Mouse (Mus musculus): ENCODE measurements around the gene Map7.

The Map7 gene

GRCm38 (mm10) chr10:20287369-20287768, 139.1 kb downstream of the Map7 start:
- no peak for DNase-seq (ENCODE audit: low spot score)

DNA sequence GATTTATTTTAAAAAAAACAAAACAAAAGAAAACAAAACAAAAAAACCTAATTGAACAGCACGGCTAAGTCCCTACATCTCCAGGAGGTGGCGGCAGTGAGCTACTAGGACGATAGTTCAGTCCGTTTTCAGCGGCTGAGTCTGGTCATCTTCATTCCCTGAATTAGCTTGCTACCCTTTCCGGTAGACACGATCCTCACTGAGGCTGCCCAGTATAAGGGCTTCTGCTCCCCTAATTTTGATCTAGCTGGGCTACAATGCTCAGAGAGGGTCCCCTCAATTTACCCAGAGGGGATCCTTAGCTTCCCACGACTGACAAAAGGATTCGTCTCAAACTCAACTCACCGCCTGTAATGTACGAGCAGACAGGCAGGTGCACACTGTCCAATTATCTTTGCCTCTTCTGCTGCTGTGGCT, 142.2 kb downstream of the Map7 start:
- no peak for DNase-seq (ENCODE audit: low spot score)

GRCm38 (mm10) chr10:20295961-20296360, 147.7 kb downstream of the Map7 start:
- no peak for DNase-seq (ENCODE audit: low spot score)

- DNase-seq (ENCODE audit: low spot score): no peak
These were observed 150.1 kb downstream of the Map7 start for GRCm38 (mm10) chr10:20298152-20298920.

- DNase-seq (ENCODE audit: low spot score): no peak
These were observed 150.8 kb downstream of the Map7 start for GRCm38 (mm10) chr10:20299114-20299513.

GRCm38 (mm10) chr10:20310969-20311769, 162.9 kb downstream of the Map7 start:
- no peak for DNase-seq (ENCODE audit: low spot score)

DNA sequence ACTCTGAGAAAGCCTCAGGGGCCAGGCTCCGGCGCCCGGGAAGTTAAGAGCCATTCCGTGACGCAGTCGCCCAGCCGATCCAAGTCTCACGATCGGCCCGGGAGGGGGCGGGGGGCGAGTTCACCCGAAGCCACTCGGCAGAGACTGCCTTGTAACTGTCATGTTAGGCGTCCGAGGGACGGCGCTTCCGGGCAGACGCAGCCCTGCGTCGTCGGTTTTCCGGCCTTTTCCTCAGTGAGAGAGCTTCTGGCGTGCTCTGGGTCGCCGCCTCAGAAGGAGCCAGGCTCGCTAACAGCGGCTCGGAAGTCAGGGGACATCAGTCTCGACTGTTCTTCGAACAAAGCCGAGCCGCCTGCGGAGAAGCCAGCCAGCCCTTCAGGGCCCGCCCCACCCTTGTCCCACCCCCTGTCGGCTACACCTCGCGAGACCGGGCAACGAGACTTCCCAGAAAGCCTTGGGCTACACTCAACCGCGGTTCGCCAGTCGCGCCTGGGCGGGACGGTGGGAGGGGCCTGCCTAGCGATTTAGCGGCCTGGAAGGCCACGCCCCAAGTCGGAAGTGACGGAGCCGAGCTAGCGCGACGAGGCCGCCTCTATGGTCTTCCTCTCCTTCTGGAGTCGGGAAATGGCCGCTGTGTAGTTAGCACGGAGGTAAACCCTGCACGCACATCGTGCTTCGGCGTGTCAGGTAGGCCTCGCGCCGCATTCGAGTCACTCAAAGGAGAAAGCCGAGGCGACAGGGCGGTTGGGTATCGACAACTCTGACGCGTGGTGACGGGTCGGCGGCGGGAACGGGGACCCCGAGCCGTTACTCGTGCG, 163.9 kb downstream of the Map7 start, which contains the start of gene Bclaf1:
Gene Bclaf1 (plus strand): TSS at position 552 of the 818 bp plus-strand sequence.
- DNase-seq (ENCODE audit: low spot score): peak; percentile 92

GRCm38 (mm10) chr10:20312736-20313301, 164.5 kb downstream of the Map7 start:
- peak; percentile 56 for DNase-seq (ENCODE audit: low spot score)

DNA sequence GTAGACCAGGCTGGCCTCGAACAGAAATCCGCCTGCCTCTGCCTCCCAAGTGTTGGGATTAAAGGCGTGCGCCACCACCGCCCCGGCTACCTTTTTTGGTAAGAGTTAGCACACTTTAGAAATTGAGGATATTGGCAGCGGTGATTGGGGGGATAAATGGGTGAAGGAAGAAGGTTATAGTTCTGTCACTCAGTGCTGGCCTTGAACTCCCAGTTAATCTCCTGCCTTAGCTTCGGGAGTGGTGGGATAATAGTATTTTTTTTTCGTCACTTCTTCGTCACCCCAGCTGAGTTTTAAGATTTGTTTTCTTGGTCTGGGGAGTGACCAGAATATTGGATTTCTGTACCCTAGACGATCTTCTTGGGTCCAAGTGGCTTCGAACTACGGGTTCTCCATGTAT, 165.2 kb downstream of the Map7 start:
- no peak for DNase-seq (ENCODE audit: low spot score)

- no peak for DNase-seq (ENCODE audit: low spot score)
These were observed 165.7 kb downstream of the Map7 start for GRCm38 (mm10) chr10:20313941-20314340.

DNA sequence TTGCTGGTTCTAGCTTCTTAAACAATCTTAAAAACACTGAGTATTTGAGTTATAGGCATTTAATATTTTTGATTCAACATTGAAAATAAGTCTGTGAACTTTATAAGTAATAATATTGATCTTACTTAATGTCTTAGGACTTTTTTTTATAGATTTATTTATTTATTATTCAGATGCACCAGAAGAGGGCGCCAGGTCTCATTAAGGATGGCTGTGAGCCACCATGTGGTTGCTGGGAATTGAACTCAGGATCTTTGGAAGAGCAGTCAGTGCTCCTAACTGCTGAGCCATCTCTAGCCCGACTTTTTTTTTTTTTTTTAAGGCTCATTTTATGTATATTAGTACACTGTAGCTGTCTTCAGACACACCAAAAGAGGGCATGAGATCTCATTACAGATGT, 166.5 kb downstream of the Map7 start:
- no peak for DNase-seq (ENCODE audit: low spot score)

- no peak for DNase-seq (ENCODE audit: low spot score)
These were observed 169.2 kb downstream of the Map7 start for GRCm38 (mm10) chr10:20317466-20317865.

GRCm38 (mm10) chr10:20326226-20326625, 178.0 kb downstream of the Map7 start:
- DNase-seq (ENCODE audit: low spot score): no peak

Data from layer of hippocampus, adult 9-10 months (tissue).